Mouse (Mus musculus) frontal cortex, adult (tissue): ENCODE data around the gene Trip10.
A peak's percentile ranks its signal among the peaks of the same experiment; 100 is the strongest.

Experiments used
- ATAC-seq: cut with Nextera tagmentation; 2 replicates; pipeline ENCODE4 v1.9.2; 2017; ENCODE audit warnings: mild to moderate bottlenecking, moderate library complexity, mixed read lengths; ENCODE audit not compliant: low TSS enrichment

The Trip10 gene

DNA sequence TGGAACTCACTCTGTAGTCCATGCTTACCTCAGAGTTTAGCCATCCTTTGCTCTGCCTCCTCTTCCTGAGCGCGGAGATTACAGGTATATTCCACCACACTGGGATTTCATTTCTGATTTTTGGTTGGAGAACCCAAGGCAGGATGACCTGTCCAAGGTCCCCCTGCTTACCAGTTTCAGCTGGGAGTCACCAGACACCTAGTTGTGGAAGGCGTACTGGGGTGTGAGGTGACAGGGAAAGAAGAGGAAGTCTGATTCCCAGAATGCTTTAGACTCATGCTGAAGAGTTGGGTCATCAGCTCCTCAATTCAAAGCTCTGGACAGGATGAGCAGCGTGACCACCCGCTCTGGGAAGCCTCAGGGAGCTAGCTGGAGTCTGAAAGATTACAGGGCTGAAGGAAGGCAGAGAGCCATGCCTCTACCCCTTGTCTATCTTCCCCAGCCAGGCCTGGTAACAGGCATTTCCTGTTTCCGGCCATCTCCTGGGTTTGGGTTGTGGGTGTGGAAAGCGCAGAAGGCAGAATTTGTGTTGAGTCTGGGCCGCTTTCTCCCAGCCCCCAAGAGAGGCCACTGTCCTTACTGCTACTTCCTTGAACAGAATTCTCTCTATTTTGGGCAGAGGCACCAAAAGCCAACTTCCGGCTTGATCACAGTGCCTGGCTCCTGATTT is 40.9 kb downstream of the Trip10 start:
- ATAC-seq, result no peak

DNA sequence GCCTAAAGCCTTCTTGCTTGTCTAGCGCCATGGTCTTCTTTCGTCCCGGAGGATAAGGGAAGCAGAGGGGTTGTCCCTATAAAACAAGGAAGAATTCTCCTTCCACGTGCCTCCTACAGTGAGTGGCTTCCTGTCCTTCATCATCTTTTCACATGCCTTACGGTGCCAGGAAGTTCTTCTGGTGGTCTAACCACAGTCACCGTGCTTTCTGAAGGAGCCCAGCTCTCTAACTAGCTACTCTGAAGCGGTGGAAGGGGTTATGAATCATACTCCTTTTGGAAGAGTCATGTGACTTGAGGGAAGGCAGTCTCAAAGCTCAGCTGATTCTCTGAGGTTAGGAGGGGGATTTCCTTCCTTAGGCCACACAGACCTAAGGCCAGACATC is 41.4 kb downstream of the Trip10 start:
- ATAC-seq, result no peak

DNA sequence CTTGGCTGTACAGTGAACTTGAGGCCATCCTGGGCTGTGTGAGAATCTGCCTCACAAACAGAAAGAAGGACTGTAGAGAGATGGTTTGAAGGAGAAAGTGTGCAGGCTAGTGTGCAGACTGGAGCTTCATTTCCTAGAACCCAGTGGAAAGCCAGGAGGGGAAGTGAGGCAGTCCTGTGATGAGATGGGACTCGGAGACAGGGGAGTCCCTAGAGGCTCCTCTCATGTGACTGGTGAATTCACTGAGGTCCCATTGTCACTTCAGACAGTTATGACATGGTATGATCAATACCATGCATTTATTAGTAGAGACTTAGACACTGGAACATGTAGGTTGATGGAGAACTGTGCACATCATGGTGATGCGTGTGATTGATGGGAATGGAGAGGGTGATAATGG is 43.0 kb downstream of the Trip10 start:
- no peak for ATAC-seq

DNA sequence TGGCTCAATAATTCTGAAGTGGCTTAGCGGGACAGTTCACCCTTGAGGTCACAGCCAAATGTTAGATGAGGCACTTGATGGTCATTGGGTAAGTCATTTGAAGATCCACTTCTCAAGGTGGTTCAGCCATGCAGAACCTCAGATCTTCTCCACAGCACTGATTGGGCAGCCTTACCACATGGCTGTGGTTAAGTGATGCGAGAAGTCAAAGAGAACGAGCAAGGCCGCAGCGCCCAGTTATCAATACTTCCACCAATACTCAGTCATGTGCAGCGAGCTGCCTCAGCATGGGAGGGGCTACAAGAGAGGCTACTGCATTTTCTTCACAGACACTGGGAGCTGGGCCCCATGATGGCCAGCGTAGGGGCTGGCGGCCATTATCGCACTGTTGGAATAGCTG is 43.7 kb downstream of the Trip10 start:
- ATAC-seq, result no peak

- ATAC-seq, result no peak
These were observed 46.7 kb downstream of the Trip10 start for GRCm38 (mm10) chr17:57295935-57296334.

DNA sequence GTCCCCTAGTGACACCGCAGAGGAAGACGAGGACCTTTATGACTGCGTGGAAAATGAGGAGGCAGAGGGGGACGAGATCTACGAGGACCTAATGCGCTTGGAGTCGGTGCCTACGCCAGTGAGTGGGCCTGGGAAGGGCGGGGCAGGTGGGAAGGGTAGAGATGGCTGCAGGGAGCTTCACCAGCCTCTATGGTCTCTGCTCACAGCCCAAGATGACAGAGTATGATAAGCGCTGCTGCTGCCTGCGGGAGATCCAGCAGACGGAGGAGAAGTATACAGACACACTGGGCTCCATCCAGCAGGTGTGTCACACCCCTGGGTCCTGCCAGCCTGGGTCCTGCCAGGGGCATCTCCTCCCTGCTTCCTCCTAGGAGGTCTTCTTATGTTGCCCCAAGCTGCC is 47.8 kb downstream of the Trip10 start:
- no peak for ATAC-seq

GRCm38 (mm10) chr17:57305593-57305992 is 56.3 kb downstream of the Trip10 start:
- ATAC-seq, result no peak

DNA sequence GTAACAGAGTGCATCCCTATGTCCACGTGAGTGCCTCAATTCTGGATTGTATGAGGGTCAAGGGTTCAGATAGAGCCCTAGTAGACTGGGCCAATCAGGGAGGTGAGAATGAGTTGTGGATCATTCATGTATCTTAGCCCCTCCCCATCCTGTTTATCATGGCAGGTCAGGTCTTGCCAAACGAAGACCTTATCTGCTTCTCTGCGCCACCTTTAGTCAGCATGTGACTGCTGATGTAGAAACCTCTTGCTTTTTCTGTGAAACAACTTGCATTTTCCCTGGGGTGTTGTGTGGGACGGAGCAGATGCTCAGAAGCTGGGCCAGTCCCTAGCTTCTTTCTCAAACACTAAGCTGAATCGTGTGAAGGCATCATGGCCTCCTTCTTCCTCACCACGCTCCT is 57.8 kb downstream of the Trip10 start:
- ATAC-seq, result peak; percentile 95

DNA sequence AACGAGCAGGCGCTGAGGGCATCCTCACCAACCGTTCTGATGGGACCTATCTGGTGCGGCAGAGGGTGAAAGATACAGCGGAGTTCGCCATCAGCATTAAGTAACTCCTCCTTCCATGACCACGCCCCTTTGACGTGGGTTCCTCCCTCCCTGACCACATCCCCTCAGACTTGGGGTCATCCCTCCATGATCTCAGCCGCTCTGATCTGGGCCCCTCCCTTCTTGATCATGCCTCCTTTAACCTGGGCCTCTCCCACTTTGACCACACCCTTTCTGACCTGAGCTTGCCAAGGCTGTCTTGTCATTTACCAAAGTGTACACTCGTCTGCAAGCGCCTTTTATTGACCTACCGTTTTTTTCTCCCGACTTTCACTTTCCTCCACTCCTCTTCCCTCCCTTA is 62.5 kb downstream of the Trip10 start:
- ATAC-seq, result no peak
